Mouse (Mus musculus): ENCODE data around the gene Ociad2.

DNA sequence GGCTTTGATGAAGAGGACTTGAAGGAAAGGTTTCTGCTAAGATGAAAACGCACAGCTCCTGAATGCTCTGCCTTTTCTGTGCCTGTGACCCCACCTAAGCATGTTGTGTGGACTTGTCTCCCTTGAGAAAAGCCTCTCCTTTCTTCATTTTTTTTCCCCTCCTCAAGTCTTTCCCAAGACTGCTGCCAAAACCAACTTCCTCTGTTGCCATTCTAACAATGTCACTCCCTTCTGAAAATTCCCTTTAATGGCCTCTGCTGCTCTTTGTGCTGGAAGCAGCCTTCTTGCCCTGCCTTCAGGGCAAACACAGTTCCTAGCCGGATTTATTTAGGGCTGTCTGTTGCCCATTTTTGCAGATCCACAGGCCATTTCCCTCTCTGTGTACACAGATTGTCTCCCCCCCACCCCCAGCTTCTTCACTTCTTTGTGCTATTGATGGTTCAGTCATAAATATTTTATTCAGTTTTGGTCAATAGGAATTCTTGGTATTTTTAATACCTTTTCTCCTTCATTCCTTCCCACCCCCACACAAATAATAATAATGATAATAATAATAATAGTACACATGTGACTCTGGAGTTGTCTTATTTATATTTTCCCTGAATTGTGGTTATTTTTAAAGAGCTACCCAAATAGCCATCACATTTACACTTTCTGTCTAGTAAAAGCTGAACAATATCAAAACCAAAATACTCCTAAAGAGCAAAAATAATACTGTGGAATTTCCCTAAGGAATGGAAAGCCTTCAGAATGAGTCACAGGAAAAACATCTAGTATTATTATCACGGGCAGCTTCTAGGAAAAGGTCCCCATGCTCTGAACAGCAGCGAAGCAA lies 60.9 kb downstream of the Ociad2 start:
- TF ChIP-seq CTCF (IDR thresholded peaks at IDR 0.05; ENCODE audit: control insufficient read depth, insufficient read depth, insufficient read length) (no peak), MAX (IDR thresholded peaks at IDR 0.05) (no peak), USF1 (IDR thresholded peaks at IDR 0.05; ENCODE audit: low read depth) (no peak), CEBPB (IDR thresholded peaks at IDR 0.05; ENCODE audit: low read depth) (no peak), MYOD1 (IDR thresholded peaks at IDR 0.05; ENCODE audit: control insufficient read depth, insufficient read length, low read depth) (no peak), MYOG (IDR thresholded peaks at IDR 0.05; ENCODE audit: control insufficient read depth, extremely low read depth, insufficient read length) (no peak)
